Mouse (Mus musculus) right cerebral cortex, postnatal 10 days (tissue): Measurements from ENCODE around the gene Eno3.

Experiments
- DNase-seq, 2 experiments: peaks; one replicate each; pipeline ENCODE4 v3.0.0; 2021; ENCODE audit warnings: low spot score in 2 of 2

Eno3 gene

DNA sequence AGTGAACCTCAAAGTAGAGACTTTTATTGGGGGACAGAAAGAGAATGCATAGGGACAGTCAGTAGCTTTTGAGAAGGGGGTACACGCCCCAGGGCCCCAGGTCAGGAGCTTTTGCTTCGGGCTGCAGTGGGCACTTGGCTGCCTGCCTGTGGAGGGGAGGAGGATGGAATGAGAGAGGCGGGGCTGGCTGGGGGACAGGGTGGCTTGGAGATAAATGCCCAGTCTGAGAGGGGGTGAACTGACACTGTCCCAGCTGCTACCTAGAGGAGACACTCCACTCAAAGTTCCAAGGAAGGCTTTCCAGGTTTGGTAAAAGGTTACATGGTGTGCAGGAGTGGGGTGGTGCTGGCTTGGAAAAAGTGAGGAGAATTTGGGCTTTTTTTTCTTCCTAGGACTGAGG, at the start of gene Eno3:
Gene Eno3 (plus strand): TSS at position 239 of the 400 bp plus-strand sequence.
- DNase-seq: peak in 1 of 2 experiments; percentile 28

DNA sequence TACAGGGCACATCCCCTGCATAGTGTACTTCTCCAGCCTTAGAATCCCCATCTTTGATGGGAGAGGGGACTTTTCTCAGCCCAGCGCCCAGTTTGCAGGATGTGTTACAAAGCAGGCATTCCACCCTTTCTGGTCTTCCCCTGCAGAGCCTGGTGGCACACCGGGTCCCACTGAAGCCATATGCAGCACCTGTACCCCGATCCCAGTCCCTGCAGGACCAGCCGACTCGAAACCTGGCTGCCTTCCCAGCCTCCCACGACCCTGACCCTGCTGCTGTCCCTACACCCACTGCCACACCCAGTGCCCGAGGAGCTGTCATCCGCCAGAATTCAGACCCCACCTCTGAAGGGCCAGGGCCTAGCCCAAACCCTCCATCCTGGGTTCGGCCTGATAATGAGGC, 49.4 kb upstream of the Eno3 start:
- DNase-seq: peak in 1 of 2 experiments; percentile 28

DNA sequence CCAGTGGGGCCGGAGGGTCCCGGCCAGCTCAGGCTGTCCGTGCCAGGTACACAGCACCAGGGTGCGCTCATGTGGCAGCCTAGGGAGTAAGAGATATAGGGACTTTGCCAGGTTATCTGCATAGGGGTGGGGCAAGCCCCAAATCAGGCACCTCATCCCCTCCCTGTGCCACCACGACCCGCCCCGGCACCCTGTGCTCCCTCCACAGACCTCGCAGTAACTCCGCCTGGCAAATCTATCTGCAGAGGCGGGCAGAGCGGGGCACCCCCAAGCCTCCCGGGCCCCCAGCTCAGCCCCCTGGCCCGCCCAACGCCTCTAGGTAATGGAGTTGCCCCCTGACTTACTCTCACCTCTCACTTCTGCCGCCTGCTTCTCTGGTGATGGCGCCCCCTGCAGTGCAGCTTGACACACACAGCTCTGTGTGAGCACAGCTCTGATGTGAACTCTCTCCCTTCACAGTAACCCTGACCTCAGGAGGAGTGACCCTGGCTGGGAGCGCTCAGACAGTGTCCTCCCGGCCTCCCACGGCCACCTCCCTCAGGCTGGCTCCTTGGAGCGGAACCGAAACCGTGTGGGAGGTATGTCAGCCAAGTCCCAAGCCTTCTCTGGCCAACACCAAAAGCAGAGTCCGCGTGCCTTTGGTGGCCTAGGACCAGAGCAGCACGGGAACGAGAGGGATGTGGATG, 48.5 kb upstream of the Eno3 start:
- peak in 1 of 2 experiments; percentile 24 for DNase-seq

DNA sequence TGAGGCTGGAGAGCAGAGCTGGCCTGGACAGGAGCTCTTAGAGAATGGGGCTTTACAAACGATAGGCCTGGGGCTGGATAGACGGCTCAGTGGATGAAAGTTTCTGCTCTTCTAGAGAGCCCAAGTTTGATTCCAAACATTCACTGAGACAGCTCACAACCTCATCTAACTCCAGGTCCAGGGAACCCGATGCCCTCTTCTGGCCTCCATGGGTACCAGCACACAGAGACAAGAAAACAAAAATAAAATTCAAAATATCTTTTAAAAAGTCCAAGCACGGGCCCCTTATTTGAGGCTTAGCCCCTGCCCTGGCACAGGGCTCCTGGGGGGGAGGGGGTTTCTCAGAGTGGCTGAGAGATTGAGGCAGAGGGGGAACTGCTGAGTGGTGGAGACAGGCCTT, 46.2 kb upstream of the Eno3 start:
- no peak for DNase-seq

DNA sequence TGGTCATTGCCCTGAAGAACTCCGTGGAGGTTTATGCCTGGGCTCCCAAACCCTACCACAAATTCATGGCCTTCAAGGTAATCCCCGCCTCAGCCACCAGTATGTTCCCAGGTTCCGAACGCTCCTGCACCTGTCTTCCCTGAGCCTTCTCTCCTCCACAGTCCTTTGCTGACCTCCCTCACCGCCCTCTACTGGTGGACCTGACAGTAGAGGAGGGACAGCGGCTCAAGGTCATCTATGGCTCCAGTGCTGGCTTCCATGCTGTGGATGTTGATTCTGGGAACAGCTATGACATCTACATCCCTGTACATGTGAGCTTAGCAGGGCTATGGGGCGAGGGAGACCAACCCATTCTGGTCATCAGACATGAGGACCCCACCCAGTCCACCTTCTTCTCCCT, 44.5 kb upstream of the Eno3 start:
- no peak for DNase-seq

DNA sequence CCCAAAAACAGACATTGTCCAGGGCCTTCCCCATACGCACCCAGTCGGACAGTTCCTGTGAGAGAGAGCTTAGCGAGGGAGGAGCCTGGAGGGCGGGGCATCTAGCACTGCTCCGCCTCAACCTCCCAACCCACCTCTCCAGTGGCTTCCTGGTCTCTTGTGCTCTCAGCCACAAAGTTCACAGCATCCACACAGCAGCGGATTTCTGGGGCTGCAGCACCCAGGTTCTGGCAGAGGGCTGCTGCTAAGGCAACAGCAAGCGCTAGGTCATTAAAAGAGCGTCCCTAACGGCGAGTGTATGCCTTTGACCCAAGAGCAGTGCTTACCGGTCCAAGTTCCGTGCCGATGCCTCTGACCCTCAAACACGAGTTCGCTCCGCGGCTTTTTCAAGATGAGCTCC, 41.9 kb upstream of the Eno3 start:
- DNase-seq: peak; percentile 46 to 50

DNA sequence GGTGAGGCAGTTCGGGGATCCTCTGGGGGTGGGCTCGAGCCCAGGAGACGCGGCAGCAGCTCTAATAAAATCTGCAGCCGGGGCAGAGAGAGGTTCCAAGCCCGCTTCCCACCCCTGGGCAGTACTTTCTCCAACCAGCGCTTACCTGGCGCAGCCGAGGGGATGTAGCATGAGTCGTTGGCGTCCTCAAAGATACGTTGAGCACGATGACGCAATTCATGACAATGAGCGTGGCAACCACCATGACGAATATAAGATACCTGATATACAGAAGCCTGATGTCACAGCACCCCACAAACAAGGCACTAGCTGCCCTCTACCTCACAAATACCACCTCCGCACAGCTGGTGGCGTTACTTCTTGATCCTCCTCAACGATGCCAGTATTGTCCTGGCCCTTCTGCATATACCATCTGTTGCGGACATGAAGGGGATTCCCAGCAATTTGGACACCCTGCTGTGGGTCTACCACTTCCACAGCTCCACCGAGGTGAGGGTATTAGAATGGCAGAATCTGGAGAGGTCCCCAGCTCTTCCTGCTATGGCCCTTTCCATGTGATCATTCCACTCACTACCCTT, 41.4 kb upstream of the Eno3 start, which contains the start of gene 4930544D05Rik:
Gene 4930544D05Rik (plus strand): TSS at position 333 of the 578 bp plus-strand sequence.
- peak in 1 of 2 experiments; percentile 29 for DNase-seq

DNA sequence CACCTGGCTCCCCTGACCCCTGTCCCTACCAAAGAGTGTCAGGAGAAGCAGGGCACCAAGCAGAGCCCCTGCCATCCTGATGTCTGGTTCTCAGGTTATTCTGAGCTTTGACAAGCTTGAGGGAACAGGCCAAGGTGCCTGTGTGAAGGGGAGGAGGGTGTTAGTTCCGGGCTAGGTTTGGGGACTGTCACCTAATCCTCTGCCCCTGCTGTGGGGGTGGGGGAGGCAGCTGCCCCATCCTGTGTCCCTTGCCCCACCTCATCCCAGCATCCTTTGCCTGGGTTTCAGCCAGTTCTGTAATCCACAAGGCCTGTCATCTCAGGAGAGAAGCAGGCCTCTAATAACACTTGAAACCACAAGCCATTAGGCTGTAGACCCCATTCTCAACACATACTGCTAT, 37.9 kb upstream of the Eno3 start, which contains the start of gene Chrne:
Gene Chrne (minus strand): TSS at position 116 of the 400 bp plus-strand sequence.
- no peak for DNase-seq

DNA sequence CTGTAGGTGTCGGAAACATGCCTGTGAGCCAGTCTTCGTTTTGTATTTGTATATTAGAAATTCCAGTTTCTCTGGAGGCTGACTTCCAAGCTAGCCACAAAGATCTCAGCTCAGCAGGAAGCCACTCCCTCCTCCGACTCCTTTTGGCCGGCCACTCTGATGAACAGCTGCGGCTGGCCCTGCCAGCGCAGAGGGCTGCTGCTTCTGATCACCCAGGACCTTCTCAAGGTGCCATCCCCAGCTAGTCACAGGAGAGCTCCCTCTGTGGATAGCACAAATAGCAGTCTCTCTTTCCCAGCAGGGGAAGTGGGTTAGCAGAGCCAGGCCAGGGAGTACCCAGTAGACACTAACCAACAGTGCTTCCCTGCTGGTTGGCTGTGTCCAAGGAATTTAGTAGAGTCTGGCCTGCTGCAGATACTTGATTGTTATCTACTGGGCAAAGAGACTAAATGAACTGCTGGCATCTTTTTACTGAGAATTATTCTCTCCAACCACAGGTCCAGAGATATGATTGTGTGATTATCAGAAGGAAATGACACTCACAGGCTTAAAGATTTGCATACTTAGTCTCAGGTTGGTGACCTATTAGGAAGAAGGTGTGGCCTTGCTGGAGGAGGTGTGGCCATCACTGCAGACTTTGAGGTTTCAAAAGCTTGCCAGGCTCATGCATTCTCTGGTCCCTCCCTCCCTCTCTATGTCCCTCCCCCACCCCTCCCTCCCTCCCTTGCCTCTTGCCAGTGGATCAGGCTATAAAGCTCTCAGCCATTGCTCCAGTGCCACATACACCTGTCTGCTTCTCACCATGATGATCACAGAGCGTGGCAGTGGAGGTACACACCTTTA, 34.8 kb upstream of the Eno3 start:
- DNase-seq: no peak

DNA sequence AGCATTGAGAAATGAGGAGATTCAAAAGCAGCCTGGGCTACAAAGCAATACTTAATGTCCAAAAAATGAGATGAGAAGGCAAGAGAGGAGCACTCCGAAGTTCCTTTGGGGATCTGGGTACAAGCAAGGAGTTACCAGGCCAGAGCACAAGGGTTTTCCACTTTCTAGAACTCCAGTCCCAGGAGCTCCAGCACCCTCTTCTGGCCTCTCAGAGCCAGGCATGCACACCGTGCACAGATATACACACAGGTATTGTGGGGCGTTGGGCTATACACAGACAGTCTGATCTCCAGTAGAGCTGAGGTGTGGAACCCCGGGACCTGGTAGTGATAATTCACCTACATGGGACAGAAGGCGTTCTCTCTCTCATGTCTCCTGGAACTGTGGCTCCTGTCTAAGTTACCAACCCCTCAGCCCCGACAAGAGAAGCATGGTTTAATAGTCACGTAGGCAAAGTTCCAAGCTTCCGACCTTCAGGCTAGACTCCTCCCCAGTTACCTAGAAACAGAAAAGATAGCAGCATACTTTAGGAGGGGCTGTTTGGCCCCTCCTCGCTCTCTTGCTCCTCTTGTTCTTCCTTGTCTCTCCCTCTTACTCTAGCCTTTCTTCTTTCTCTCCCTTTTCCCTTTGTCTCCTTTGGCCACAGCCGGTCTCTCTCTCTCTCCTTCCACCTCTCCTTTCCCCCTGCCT, 33.8 kb upstream of the Eno3 start:
- no peak for DNase-seq

DNA sequence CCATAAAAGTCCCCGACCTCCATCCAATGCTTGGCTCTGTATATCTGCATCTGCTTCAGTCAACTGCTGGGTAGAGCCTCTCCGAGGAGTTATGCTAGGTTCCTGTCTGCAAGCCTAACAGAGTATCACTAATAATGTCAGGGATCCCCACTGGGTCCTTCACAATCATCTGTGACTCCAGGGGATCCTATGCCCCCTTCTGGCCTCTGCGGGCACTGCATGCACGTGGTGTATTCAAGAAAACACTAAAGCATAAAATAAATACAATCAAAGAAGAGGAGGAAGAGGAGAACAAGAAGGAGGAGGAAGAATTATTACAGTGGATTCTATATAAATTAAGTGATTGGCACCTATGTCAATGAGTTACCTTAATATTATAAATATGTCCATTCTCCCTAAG, 31.5 kb upstream of the Eno3 start:
- no peak for DNase-seq

DNA sequence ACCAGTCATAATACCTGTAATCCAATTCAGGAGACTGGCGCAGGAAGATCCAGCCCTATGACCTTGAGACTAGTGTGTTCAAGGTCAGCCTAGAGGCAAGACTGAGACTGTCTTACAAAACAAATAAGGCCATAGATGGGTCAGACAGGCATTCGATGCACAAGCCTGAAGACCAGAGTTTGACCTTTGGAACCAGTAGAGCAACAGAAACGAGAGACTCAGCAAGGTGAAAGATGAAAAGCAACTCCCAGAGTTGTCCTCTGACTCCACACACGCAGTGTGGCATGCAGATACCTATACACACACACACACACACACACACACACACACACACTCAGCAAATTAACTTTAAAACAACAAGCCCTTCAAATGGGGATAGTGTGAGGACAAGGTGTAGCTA, 30.1 kb upstream of the Eno3 start:
- no peak for DNase-seq

DNA sequence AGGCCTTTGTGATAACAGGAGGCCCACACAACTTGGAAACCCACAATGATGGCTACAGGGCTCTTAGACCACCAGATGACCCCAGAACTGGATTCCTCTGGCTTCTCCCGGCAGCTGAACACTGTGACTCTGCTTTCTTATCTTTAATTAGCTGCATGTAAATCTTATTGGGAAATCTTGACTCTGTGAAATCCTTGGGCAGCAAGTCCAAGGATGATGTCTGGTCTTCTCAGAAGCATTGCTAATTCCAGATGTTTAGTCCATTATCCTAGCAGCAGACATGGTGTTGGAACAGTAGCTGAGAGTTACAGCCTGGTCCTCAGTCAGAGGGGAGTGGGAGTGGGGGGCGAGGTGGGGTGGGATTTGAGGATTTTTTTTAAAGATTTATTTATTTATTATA, 28.6 kb upstream of the Eno3 start:
- no peak for DNase-seq

DNA sequence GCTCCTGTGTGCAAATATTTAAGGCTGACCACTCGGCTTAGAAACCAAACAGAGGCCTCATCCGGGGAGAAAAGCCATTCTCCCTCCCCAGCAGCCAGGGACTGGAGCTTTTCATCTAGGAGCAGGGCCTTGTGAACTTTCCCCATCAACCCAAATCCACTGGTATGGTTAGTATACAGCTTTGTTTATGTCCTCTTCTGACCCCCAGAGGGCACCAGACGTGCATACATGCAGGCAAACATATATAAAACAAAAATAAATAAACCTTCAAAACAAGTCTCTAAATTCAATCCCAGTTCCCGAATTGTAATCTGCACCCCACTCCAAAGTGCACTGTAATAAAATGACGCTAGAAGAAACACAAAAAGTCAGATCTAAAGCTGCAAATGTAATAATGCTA, 27.4 kb upstream of the Eno3 start:
- no peak for DNase-seq

DNA sequence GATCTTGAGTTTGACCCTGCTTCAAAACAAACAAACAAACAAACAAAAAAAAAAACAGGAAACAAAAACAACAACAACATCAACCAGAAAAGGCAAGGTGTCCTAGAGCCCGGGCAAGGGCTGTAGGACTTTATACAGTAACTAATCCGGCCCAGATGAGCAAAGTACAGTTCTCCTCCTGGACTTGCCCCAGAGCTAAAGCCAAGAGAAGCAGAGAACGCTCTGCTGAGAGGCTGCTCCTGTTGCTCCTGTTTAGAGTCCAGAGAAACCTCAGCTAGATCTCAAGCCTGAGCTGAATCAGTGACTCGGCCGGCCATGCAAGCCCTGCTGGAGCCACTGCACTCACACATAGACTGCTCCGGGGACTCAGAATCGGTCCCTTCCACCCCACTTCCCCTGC, 26.9 kb upstream of the Eno3 start:
- no peak for DNase-seq

DNA sequence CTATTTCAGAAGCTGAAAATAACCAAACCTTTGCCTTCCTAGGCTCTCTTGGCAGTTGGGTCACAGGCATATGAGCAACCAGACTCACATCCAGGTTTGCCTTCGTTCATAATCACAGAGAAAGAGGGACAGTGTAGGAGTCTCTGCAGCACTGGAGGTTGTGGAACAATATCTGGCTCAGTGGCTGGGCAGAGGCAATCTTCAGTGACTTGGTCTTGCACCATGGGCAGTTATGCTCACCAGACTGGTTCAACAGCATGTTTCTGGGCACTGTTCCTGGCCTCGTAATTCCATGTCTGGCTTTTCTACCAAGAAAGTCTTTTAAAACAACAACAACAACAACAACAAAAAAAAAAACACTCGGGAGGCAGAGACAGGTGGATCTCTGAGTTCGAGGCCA, 21.4 kb upstream of the Eno3 start:
- DNase-seq: no peak

DNA sequence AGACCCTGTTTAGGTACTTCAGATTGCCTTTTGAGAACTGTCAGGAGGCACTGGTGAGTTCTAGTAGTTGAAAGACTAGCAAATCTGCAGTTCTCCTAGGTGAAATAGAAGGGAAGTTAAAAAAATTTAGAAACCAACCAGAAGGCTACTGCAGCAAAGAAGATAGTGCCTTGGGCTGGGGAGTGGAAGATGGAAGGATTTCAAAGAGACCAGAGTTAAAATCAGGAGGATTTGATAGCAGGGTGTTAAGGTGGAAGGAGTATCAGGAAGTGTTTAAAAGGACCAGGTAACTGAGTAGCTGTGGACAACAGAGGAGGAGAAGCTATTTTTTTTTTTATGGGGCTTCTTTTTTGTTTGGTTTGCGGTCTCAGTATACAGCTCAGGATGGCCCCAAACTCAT, 19.2 kb upstream of the Eno3 start:
- DNase-seq: no peak

DNA sequence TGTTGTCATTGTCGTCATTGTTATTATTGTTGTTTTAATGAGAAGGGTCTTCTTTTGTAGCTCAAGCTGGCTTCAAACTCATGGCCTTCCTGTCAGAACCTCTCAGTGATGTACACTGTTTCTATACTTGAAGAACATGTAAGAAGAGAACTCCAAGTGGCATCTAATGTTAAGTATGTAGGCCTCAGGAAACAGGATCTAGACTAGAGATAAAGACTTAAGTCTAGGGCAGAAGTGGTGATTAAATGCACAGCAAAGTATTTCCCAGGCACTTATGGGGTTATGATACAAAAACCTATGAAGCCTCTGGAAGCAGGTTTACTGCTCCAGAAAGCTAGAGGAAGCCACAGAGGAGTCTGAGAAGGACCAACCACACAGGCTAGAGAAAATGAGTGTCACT, 18.7 kb upstream of the Eno3 start:
- DNase-seq: no peak

DNA sequence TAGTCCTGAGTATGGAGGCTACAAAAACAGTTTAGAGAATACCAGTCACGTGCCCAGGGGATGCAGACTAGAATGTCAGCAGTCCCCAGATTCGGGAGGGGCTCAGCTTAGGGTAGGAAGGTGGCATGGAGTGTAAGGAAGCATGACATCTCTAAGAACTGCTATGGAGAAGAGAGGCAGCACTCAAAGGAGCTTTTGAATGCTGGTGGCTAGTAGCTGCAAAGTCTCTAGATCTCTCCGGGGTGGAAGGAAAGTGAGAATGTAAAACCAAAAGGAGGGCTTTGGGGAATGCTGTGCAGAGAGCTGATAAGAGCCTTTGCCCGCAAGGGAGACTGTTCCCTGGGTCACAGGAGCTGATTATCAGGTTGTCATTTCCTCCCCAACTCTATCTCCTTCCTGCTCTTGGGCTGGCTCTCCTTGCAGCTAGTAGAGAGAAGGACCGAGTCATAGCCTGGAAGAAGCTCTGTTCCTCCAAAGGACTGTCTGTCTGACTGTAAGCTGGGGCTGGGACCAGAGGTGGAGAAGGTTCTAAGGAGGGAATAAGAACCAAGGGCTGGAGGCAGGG, 18.2 kb upstream of the Eno3 start, which contains the start of gene Gp1ba:
Gene Gp1ba (plus strand): TSS at position 409 of the 565 bp plus-strand sequence.
- no peak for DNase-seq

DNA sequence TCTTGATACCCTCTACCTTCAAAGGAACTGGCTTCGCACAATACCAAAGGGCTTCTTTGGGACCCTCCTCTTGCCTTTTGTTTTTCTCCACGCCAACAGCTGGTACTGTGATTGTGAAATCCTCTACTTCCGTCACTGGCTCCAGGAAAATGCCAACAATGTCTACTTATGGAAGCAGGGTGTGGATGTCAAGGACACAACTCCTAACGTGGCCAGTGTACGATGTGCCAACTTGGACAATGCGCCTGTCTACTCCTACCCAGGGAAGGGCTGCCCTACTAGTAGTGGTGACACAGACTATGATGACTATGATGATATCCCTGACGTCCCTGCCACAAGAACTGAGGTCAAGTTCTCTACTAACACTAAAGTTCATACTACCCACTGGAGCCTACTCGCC, 17.0 kb upstream of the Eno3 start:
- DNase-seq: no peak

DNA sequence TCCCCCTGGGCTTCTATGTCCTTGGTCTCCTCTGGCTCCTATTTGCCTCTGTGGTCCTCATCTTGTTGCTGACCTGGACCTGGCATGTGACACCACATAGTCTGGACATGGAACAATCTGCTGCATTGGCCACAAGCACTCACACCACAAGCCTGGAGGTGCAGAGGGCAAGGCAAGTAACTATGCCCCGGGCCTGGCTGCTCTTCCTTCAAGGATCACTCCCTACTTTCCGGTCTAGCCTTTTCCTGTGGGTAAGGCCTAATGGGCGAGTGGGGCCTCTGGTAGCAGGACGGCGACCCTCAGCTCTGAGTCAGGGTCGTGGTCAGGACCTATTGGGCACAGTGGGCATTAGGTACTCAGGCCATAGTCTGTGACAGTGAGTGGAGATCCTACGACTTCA, 15.8 kb upstream of the Eno3 start:
- DNase-seq: no peak

DNA sequence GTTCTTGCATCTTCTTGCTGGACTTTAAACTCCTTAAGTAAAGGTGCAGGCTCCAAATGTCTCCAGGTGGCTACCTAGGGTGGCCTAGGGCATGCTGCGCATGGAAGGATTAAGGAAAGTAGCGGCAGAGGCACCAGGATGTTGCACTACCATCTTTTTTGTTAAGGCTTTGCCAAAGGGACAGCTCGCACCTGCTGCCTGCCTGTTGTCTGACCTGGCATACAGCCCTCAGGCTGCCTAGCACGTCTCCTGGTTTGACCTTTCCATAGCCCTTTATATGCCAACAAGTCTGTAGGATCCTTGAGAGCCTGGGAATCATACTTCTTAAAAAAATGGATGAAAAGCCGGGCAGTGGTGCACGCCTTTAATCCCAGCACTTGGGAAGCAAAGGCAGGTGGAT, 14.0 kb upstream of the Eno3 start:
- no peak for DNase-seq
